Mouse (Mus musculus) limb, embryonic 14.5 days (tissue): Measurements from ENCODE around the gene Hspbp1. TPM values are rescaled to one million over a fixed set of nuclear protein-coding genes. Genes with fewer than 3 reads are reported as not detected.

Experiments used
- ATAC-seq: fragments of 200-750 bp; cut with Nextera tagmentation; 2 replicates; pipeline ENCODE4 v1.8.0; 2017; ENCODE audit warnings: low read depth, moderate number of reproducible peaks, moderate TSS enrichment; ENCODE audit not compliant: low FRiP score
- DNase-seq: peaks from one replicate; pipeline ENCODE4 v3.0.0-alpha.2; 2015; ENCODE audit warnings: low spot score
- H3K27ac ChIP-seq: fragments of 300-500 bp; sonication (generic); replicated peaks from 2 replicates; pipeline ENCODE4 v1.5.1; 2014; ENCODE audit warnings: low read depth, mild to moderate bottlenecking, low read length, moderate library complexity, mixed read lengths
- H3K27me3 ChIP-seq: fragments of 300-500 bp; sonication (generic); 2 replicates; pipeline ENCODE4 v1.6.1; 2014; ENCODE audit warnings: low read length, mixed read lengths; ENCODE audit not compliant: control insufficient read depth, insufficient read depth
- H3K36me3 ChIP-seq: fragments of 300-500 bp; sonication (generic); 2 replicates; pipeline ENCODE4 v1.6.1; 2014; ENCODE audit warnings: mild to moderate bottlenecking, low read length, moderate library complexity, mixed read lengths; ENCODE audit not compliant: control insufficient read depth, insufficient read depth
- H3K4me1 ChIP-seq: fragments of 300-500 bp; sonication (generic); 2 replicates; pipeline ENCODE4 v1.6.1; 2014; ENCODE audit warnings: antibody characterized with exemption, low read length, mixed read lengths; ENCODE audit not compliant: control insufficient read depth, insufficient read depth
- H3K4me2 ChIP-seq: fragments of 300-500 bp; sonication (generic); replicated peaks from 2 replicates; pipeline ENCODE4 v1.6.1; 2014; ENCODE audit warnings: low read depth, mild to moderate bottlenecking, low read length, moderate library complexity; ENCODE audit not compliant: severe bottlenecking
- H3K4me3 ChIP-seq: fragments of 300-500 bp; sonication (generic); replicated peaks from 2 replicates; pipeline ENCODE4 v1.5.1; 2014; ENCODE audit warnings: low read length
- H3K9ac ChIP-seq: fragments of 300-500 bp; sonication (generic); 2 replicates; pipeline ENCODE4 v1.6.1; 2014; ENCODE audit warnings: mild to moderate bottlenecking, low read depth, low read length, moderate library complexity; ENCODE audit not compliant: severe bottlenecking
- H3K9me3 ChIP-seq: fragments of 300-500 bp; sonication (generic); 2 replicates; pipeline ENCODE4 v1.6.1; 2016; ENCODE audit warnings: low read length; ENCODE audit not compliant: control insufficient read depth
- POLR2A ChIP-seq: fragments of 200-500 bp; IDR thresholded peaks from 2 replicates; pipeline ENCODE4 v1.8.0; 2012; ENCODE audit warnings: inconsistent platforms, mild to moderate bottlenecking, moderate library complexity, borderline replicate concordance; ENCODE audit not compliant: insufficient read depth, insufficient read length; ENCODE audit errors: extremely low read depth
- WGBS: fragments of 180-500 bp; shearing (Covaris S2); extraction: QIAGEN DNeasy Blood & Tissue Kit; methylation state at CpG from one replicate; pipeline ENCODE4 v1.1.7; 2014; 5-methylcytosine and 5-hydroxymethylcytosine counted together
- polyA plus RNA-seq, 2 experiments: library from polyadenylated mRNA; depleted of rRNA in 1 of 2; stranded (reverse) in 1 of 2; unstranded in 1 of 2; fragments of >200 nt; fragmentation: Nextera tagmentation in 1 of 2; extraction: Ambion mirVana in 1 of 2; gene quantifications; 2 replicates each; pipeline versions ENCODE4 v1.2.1 to v1.2.3; 2012 to 2014

Gene Hspbp1
- polyA plus RNA-seq, 2 experiments: 55.6 to 77.5 TPM

- Histone ChIP-seq H3K4me2 (peak within 1 kb of the TSS; percentile 93), H3K4me3 (peak within 1 kb of the TSS; percentile 88), H3K36me3 (peaks cover 16% of the 10 kb centered on the region), H3K4me1 (peaks cover 16% of the 10 kb centered on the region), H3K9ac (peak within 1 kb of the TSS; percentile 94), H3K27ac (peak within 1 kb of the TSS; percentile 97), H3K27me3 (no peaks in the 10 kb centered on the region), H3K9me3 (no peaks in the 10 kb centered on the region)
- peak; percentile 96 for ATAC-seq
- under 1% methylated on average over 54 of the region's 54 CpGs for WGBS
- TF ChIP-seq POLR2A: peak; percentile 94
- peak; percentile 97 for DNase-seq
Observed at GRCm38 (mm10) chr7:4658912-4659551, 25.8 kb downstream of the Hspbp1 start, which contains the start of gene Ppp6r1. Gene Ppp6r1 (minus strand): TSS chr7:4659019.

GRCm38 (mm10) chr7:4658128-4658907, 26.6 kb downstream of the Hspbp1 start:
- under 1% methylated on average over 42 of the region's 78 CpGs for WGBS
- peak overlapping the region; percentile 93 for H3K4me2 ChIP-seq
- peaks cover 16% of the 10 kb centered on the region for H3K36me3 ChIP-seq
- peak; percentile 80 for ATAC-seq
- no peak for TF ChIP-seq POLR2A
- H3K27ac ChIP-seq: peak overlapping the region; percentile 97
- H3K27me3 ChIP-seq: no peaks in the 10 kb centered on the region
- no peaks in the 10 kb centered on the region for H3K9me3 ChIP-seq
- H3K4me3 ChIP-seq: peak overlapping the region; percentile 88
- H3K4me1 ChIP-seq: peaks cover 16% of the 10 kb centered on the region
- peak overlapping the region; percentile 94 for H3K9ac ChIP-seq
- DNase-seq: peak; percentile 13

- TF ChIP-seq POLR2A: no peak
- H3K4me2 ChIP-seq: peak overlapping the region; percentile 93
- DNase-seq (no peak), ATAC-seq (no peak)
- WGBS: 47% methylated on average over 9 of the region's 9 CpGs
- peaks cover 16% of the 10 kb centered on the region for H3K4me1 ChIP-seq
- peaks cover 17% of the 10 kb centered on the region for H3K36me3 ChIP-seq
- H3K27me3 ChIP-seq: no peaks in the 10 kb centered on the region
- H3K27ac ChIP-seq: no peak overlapping the region
- peak overlapping the region; percentile 88 for H3K4me3 ChIP-seq
- peak overlapping the region; percentile 94 for H3K9ac ChIP-seq
- H3K9me3 ChIP-seq: no peaks in the 10 kb centered on the region
Observed at GRCm38 (mm10) chr7:4657521-4658127, 27.2 kb downstream of the Hspbp1 start.

- peak overlapping the region; percentile 94; the same call in 1 of the 2 replicates for H3K9ac ChIP-seq
- peak overlapping the region; percentile 88; the same call in 1 of the 2 replicates for H3K4me3 ChIP-seq
- no peak for TF ChIP-seq POLR2A
- peaks cover 21% of the 10 kb centered on the region for H3K36me3 ChIP-seq
- no peaks in the 10 kb centered on the region for H3K27me3 ChIP-seq
- WGBS: 56% methylated on average over 1 of the region's 1 CpGs
- peaks cover 16% of the 10 kb centered on the region for H3K4me1 ChIP-seq
- peak overlapping the region; percentile 93 for H3K4me2 ChIP-seq
- ATAC-seq (no peak), DNase-seq (no peak)
- H3K9me3 ChIP-seq: no peaks in the 10 kb centered on the region
- no peak overlapping the region for H3K27ac ChIP-seq
Observed at GRCm38 (mm10) chr7:4656818-4657217, 28.1 kb downstream of the Hspbp1 start.

GRCm38 (mm10) chr7:4655916-4656315, 29.0 kb downstream of the Hspbp1 start:
- WGBS: 80% methylated on average over 1 of the region's 1 CpGs
- no peak for TF ChIP-seq POLR2A
- Histone ChIP-seq H3K9me3 (no peaks in the 10 kb centered on the region), H3K27me3 (no peaks in the 10 kb centered on the region), H3K4me2 (no peak overlapping the region), H3K4me3 (no peak overlapping the region), H3K9ac (no peak overlapping the region), H3K27ac (no peak overlapping the region), H3K36me3 (peaks cover 23% of the 10 kb centered on the region), H3K4me1 (peaks cover 16% of the 10 kb centered on the region)
- ATAC-seq (no peak), DNase-seq (no peak)
